Mouse (Mus musculus): ENCODE data around the gene Nck1.

Nck1 gene

DNA sequence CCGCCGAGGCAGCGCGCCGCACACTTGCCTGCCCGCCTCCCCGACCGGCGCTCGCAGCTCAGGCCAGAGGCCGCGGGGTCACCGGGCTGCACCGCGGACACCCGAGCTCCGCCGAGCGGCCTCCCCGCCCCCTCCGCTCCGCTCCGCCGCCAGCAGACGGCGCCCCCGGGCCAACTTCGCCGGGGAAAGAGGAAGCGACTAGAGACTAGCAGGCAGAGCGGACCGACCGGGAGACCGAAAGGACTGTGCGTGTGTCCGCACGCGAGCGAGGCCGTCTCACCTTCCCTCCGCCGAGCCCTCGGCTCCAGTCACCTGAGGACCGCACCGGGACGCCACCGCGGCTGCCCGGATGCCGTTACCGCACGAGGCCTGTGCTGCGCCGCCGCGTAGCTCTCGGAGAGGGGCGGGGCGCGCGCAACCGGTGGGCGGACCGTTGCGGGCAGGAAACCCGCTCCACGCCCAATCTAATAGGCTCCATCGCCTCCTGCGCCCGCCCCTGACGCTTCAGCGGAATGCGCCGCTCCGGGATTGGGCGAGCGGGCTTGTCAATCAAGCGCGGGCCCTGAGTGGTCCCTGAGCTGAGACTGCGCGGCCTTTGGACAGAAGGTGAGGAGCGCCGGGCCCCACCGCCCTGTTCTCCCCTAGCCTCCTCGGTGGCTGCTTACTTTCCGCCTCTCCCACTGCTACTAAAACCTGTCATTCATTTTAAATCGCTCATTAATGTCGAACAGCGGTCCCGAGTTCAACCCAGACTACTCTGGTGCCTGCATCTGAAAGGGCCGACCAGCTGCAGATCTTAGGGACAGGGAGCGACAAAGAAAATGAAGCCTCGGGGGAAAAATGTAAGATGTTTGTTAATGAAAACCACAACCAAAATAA, at the start of gene Nck1:
Nck1 (minus strand) TSS at position 420 of the 879 bp plus-strand sequence.
- DNase-seq, result peak; percentile 99

DNA sequence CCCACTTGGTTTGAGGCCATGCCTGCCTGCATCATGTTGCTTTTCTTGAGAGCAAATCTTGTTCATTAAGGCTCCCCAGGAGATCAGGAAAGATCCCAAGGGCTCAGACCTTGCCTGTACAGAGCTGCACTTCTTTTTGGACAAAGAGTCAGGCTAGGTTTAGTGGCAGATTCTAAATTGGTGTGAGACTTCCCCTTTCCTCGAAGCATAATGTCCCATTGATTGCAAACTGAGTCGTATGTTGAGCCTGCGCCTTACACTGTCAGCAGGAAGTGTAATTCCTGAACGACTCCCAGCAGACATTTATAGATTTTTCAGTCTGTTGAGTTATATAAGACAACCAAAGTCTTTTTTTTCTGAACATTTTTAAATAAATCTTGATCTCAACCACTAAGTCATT, 44.5 kb upstream of the Nck1 start:
- no peak for DNase-seq

- DNase-seq, result no peak
These were observed 38.1 kb upstream of the Nck1 start for GRCm38 (mm10) chr9:100584031-100584430.

DNA sequence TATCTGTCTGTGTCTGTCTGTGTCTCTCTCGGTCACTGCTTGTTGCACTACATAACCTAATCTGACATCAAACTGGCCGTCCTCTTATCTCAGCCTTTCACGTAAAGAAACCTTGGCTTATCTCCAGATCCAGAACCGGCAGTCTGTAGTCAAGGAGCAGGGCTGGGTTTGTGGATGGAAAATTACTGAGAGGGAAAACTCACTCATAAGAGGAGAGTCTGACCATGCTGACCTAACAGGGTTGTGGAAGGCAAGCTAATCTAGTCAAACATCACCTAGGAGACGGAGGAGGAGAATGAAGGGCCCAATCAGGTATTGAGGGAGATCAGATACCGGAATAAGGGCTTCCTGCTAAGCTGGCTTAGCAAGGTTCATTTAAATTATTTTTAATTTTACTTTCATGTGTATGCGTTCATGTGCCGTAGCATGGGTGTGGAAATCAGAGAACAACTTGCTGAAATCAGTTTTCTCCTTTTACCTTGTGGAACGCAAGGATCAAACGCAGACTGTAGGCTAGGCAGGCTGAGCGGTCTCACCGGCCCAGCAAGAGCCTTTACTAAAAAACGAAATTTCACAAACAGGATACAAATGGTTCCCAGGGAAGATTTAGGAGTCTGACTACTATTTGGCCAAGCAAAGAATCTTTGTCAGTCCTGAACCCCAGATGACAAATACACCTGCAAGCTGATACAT, 37.1 kb upstream of the Nck1 start:
- no peak for DNase-seq

DNA sequence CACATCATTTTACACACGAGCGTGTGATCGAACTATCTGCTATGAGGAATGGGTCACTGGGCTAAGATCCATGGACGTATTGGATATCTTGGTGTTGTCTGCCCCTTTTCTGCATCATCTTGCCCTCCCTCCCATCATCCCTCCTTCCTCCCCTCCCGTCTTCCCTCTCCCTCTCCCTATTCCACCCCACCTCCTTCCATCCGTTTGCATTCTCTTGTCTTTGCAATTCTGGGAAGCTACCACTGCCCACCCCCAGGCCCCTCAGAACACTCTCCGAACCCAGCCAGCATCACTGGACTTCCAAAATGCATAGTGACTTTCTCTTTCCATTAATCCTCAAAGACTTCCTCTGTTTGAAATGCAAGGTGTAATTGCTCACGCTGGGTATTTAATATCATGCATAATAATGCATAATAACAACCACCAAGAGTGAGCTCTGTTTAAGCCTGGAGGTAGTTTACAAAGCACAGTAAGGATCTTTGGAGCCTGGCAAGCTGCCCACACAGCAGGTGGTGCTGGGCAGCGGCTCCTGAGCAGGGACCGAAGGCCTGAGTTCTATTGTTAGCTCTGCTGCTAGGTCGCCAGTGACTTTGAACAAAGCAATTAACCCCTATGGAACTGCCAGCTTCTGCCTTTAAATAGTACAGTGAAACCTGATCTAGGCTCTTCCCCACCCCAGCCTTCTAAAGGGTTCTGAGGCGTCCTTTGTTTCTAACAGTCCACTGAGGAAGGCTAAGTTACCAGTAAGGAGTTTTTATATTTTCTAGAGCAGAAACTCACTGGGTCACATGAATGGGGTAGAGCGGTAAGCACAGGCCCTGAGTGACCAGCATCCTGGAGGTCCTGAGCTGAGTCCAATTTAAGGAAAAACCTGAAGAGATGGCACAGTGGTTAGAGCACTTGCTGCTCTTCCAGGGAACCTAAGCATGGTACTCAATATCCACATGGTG, 35.9 kb upstream of the Nck1 start:
- no peak for DNase-seq

DNA sequence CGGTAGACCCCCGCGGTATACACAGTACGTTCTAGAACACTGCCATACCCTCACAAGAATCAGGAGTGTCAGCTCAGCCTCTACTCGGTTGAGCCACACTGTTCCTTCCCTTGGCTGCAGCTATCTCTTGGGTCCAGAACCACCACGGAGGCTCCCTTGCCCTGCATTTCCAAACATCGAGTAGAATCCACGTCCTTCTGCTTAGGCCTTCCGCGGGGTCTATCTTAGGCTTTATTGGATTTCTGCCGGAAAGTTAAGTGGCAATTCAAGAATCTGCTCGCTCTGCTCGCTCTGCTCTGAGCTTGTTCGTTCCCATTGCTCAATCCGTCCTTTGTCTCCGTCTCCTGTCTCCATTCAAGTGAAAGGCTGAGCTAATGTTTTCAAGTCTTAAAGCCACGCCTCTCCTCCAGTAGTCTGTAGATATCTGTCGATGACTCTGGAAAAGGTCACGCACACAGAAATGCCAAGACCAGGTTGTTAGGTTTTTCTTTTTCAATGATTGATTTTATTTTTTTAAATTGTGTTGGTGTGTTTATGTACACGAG, 34.3 kb upstream of the Nck1 start:
- no peak for DNase-seq

DNA sequence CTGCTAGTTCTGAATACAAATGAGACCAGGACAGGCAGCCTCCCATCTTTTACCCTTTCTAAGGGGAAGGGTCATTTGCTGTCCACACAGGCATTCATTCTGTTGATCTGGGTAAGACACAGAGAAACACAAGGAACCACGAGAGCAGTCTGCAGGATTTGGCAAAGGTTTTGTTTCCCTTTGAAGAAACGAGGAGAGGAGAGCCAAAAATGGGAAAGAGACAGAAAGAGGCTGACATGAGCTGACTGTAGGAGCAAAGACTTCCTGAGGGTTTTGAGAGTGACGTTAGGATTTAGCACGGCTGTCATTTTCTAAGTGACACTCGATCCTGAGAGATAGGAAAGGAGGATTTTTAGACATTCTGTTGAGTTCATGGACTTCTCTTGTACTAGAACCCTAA, 28.0 kb upstream of the Nck1 start:
- DNase-seq, result no peak

DNA sequence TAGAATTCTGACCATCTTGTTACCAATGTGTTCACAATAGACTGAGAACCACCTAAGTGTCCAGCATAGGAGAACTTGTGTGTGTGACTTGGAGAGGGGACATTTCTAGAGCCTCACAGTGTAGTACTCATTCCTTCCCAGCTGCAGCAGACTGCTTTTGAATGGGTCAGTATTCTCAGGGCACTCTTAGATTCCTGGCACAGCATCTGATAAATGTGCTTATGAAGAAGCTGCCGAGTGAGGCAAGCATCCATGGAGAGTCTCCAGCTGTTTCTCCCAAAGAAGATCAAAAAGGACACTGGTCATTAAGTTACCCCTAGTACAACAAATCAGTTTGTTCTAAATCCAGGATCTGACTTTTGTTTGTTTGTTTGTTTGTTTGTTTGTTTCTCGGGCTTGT, 27.4 kb upstream of the Nck1 start:
- DNase-seq, result no peak

- DNase-seq, result no peak
These were observed 25.6 kb upstream of the Nck1 start for GRCm38 (mm10) chr9:100571511-100571910.

DNA sequence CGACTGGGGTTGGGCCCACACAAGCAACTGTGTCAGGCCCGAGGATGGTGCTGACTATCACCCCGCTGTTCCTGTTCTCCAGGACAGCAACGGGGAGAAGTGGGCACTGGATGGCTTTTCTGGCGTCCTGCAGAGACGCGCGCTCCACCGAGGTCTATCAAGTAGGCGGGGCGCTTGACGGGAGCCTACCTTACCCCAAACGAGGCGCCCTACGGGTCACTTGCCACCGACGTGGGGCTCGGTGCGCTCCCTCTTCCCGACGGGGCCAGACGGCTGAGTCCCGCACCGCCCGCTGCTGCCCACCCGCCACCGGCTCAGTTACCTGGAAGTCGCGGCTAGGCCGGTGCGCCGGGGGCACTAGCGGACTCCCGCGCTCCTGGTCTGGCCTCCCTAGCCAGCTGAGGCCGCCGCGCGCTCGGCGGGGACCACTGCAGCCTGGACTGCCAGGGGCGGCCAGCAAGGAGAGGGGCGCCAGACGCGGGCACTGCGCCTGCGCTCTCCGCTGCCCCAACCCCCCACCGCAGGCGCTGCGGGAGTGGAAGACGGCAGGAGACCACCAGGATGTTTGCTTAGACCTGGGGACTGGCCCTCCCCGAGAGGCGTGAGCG, 24.8 kb upstream of the Nck1 start, which contains the start of gene Slc35g2:
Slc35g2 (minus strand) TSS at position 465 of the 608 bp plus-strand sequence.
- DNase-seq, result no peak

- DNase-seq, result peak; percentile 21
These were observed 24.1 kb upstream of the Nck1 start for GRCm38 (mm10) chr9:100569798-100570625.

- DNase-seq, result no peak
These were observed 14.4 kb upstream of the Nck1 start for GRCm38 (mm10) chr9:100560251-100560890.

- DNase-seq, result no peak
These were observed 13.1 kb upstream of the Nck1 start for GRCm38 (mm10) chr9:100558991-100559390.

DNA sequence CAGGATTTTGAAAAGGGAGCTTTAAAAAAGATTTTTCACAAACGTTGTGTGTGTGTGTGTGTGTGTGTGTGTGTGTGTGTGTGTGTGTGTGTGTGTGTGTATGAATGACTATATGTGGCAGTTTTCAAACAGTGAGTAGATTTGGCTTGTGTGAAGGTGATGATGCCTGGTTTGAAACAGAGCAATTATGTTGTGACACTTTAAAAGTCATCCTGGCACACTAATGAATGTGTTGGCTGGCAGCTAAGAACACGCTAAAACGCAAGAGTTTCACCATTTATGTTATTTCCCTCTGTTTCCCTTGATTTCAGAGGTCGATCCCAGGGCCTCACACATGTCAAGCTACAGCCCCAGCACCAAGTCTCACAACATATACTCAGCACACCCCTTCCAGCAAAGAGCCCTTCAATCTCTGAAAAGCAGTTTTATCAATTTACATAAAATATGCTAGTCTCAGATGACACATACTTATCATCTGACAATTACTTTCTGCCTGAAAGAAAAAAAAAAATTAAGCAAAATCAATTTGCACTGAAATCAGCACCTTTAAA, 12.2 kb upstream of the Nck1 start:
- no peak for DNase-seq

DNA sequence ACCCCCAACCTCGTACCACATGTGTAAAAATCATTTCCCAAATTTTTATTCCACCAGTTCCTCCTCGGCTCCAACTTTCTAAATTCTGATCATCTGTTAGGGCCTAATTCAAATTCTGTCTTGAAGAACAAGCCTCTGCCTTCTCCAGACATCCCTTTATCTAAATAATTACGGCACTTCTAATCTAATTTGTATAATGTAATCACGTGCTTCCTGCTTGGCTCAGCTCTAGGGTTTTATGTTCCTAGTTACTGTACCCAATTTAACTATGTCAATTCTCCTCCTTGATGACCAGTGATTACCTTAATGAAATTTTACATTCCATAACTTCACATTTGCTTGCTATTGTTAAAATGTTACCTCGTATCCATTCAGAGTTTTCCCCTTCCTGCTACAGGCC, 9.8 kb upstream of the Nck1 start:
- DNase-seq, result no peak

GRCm38 (mm10) chr9:100548313-100548712, 2.4 kb upstream of the Nck1 start:
- DNase-seq, result peak; percentile 43

GRCm38 (mm10) chr9:100546594-100546910, 618 bp upstream of the Nck1 start:
- no peak for DNase-seq

DNA sequence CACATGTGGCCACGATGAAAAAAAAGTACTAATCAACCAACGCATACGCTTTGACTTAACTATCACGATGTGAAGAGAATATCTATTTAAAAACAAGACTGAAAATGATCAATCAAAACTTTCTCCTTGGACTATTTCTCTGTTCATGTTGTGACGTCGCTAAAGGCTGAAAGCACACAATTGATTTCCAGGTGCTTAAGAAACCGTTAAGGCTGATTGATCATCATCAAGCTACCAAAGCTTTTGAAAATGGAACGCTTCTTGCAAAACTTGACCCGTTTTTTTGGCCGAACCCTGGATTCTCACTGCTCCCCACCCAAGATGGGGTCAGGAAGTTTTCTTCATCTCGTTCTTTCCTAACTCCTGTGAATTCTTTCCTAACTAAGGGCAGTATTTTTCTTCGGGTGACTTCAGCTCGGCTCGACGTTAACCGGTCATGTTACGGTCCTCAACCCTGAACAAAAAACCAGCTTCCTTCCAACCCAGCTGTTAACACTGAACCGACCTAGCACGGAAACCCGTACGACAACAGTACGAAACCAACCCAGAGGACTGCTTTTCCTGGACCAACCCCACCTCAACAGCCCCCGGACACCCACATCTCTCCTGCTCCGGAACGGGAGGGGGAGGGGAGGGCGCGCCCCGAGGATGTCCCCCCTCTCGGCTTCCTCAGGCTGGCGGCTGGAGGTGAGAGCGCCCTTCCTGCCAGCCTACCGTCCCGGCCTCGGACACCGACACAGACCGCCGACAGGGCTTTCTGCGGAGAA, 803 bp downstream of the Nck1 start:
- peak; percentile 84 for DNase-seq

GRCm38 (mm10) chr9:100535618-100536262, 10.2 kb downstream of the Nck1 start:
- DNase-seq, result no peak

Data from thymus, postnatal 25 days (tissue).